In the genomic region with DNA sequence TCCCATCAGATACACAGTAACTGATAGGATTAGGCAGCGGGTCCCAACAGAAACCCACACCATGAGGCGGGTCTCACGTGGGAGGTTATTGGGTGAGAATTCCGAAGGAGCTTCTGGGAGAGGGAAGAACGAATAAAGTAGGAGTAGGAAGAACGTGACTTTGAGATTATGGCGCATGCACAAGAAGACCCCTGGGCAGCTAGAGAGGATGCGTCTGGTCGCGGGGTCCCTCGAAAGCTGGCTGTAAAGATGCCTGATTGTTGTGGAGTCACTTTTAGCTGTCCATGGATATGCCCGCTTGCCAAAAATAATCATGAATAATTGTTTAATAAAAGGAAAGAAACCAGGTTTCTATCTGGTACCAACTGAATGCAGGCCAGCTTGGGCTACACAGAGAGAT, we compare ENCODE assay signal across 27 mouse cellular contexts. TPM values are rescaled to one million over a fixed set of nuclear protein-coding genes. Genes with fewer than 3 reads are reported as not detected.
DNase-seq lines count a peak whose midpoint lies in the region; TF ChIP-seq lines count a peak whose summit lies in the region.
"Had no signal": no experiment of that assay in that cellular context is flagged by ENCODE, and none has a peak within 500 bp of the region (broad histone marks: within the 10 kb centered on the region; RNA-seq: fewer than 3 reads in every experiment).

No protein-coding gene starts in this region.

- DNase-seq in heart, embryonic 10.5 days (ENCODE audit: low spot score) = peak; percentile 59
- DNase-seq in heart, postnatal 14 days = no peak
- no peak for DNase-seq in testis, postnatal 10 days (ENCODE audit: low spot score)
- DNase-seq in ZHBTc4 (ENCODE audit: low read depth, low spot score) = peak; percentile 25
- no peak for DNase-seq in retina, postnatal 1 day
- DNase-seq in urinary bladder, adult 2 months (ENCODE audit: low spot score) = no peak
- DNase-seq: adrenal gland, adult 8-10 months; adrenal gland, postnatal 14 days; adrenal gland, postnatal 36 days; B cell, adult 2 months; cerebellum, adult 11-12 months; cerebellum, adult 2 months; cerebellum, adult 9-10 months; cerebellum, postnatal 10 days; cerebellum, postnatal 25 days; forebrain, postnatal 0 days had no signal

- intact Hi-C loops in heart, postnatal 14 days (cut with DNase I) = no loop called here

- TF ChIP-seq POLR2A in testis, adult 2 months (IDR thresholded peaks at IDR 0.05; ENCODE audit: control insufficient read depth, low read depth, low read length) = no peak; the same call in 1 of the 2 replicates

- H3K27me3 ChIP-seq in heart, embryonic 10.5 days (ENCODE audit: insufficient read depth, poor library complexity, severe bottlenecking) = no peaks in the 10 kb centered on the region
- no peaks in the 10 kb centered on the region for H3K27me3 ChIP-seq in testis, adult 2 months (ENCODE audit: control insufficient read depth, insufficient read depth, low read length)
- H3K27me3 ChIP-seq: embryonic facial prominence, embryonic 12.5 days; forebrain, embryonic 13.5 days; forebrain, embryonic 15.5 days had no signal

- H3K36me3 ChIP-seq in heart, embryonic 10.5 days = no peaks in the 10 kb centered on the region
- no peaks in the 10 kb centered on the region for H3K36me3 ChIP-seq in testis, adult 2 months (ENCODE audit: control insufficient read depth, insufficient read depth, low read length)
- H3K36me3 ChIP-seq: embryonic facial prominence, embryonic 10.5 days; embryonic facial prominence, embryonic 12.5 days; forebrain, embryonic 15.5 days had no signal

- no peaks in the 10 kb centered on the region for H3K4me1 ChIP-seq in heart, embryonic 10.5 days
- H3K4me1 ChIP-seq in testis, adult 2 months (ENCODE audit: control insufficient read depth, insufficient read depth, low read length) = peaks cover 12% of the 10 kb centered on the region
- H3K4me1 ChIP-seq: embryonic facial prominence, embryonic 10.5 days; embryonic facial prominence, embryonic 12.5 days; forebrain, embryonic 13.5 days; forebrain, embryonic 15.5 days had no signal

- no peak overlapping the region for H3K4me3 ChIP-seq in heart, embryonic 10.5 days
- peak overlapping the region; percentile 85 for H3K4me3 ChIP-seq in testis, adult 2 months (ENCODE audit: control insufficient read depth, low read depth, low read length)
- H3K4me3 ChIP-seq: embryonic facial prominence, embryonic 10.5 days; embryonic facial prominence, embryonic 12.5 days; forebrain, embryonic 13.5 days; forebrain, embryonic 15.5 days had no signal

- no peak for TF ChIP-seq CTCF in testis, adult 2 months (IDR thresholded peaks at IDR 0.05; ENCODE audit: control insufficient read depth, insufficient read depth, insufficient replicate concordance, low read depth, low read length)

- 86% methylated on average over 12 of the region's 12 CpGs for WGBS in heart, embryonic 10.5 days

- no peaks in the 10 kb centered on the region for H3K9me3 ChIP-seq in heart, embryonic 10.5 days
- H3K9me3 ChIP-seq: embryonic facial prominence, embryonic 10.5 days; embryonic facial prominence, embryonic 12.5 days; forebrain, embryonic 13.5 days; forebrain, embryonic 15.5 days had no signal

- no peak overlapping the region for H3K27ac ChIP-seq in heart, embryonic 10.5 days
- H3K27ac ChIP-seq in testis, adult 2 months (ENCODE audit: control insufficient read depth, insufficient read depth, low read depth, low read length) = no peak overlapping the region
- H3K27ac ChIP-seq: embryonic facial prominence, embryonic 10.5 days; embryonic facial prominence, embryonic 12.5 days; forebrain, embryonic 13.5 days; forebrain, embryonic 15.5 days had no signal

RNA-seq across cellular contexts. Expression of a gene that starts 15.7 kb away (rescaled TPM):
- 0.14 TPM in 1 of 2 replicates, not detected in the other for polyA plus RNA-seq in heart, embryonic 10.5 days (2016; fragmentation: Nextera tagmentation; extraction: Ambion mirVana)
- not detected for total RNA-seq in heart, postnatal 14 days (2021)
- not detected in 2 replicates for polyA plus RNA-seq in testis, adult 2 months (2012; rRNA removed)
- not detected in 2 replicates for polyA plus RNA-seq in urinary bladder, adult 2 months (2012; rRNA removed)
- total RNA-seq: adrenal gland, adult 8-10 months; adrenal gland, postnatal 14 days; adrenal gland, postnatal 36 days; CH12.LX; ES-E14; forebrain, postnatal 0 days; MEL had no signal
- polyA plus RNA-seq: CD4-positive, CD25-positive, alpha-beta regulatory T cell, adult 4 months; cerebellum, adult 2 months; cortical plate, adult 2 months; embryonic facial prominence, embryonic 10.5 days; embryonic facial prominence, embryonic 12.5 days; forebrain, embryonic 13.5 days; forebrain, embryonic 15.5 days; forebrain, postnatal 0 days had no signal

RNA-seq across cellular contexts. Expression of a gene that starts 23.5 kb away (rescaled TPM):
- 0.10 TPM in 1 of 2 replicates, not detected in the other for polyA plus RNA-seq in heart, embryonic 10.5 days (2016; fragmentation: Nextera tagmentation; extraction: Ambion mirVana)
- not detected for total RNA-seq in heart, postnatal 14 days (2021)
- 0.08 TPM in 1 of 2 replicates, not detected in the other for polyA plus RNA-seq in testis, adult 2 months (2012; rRNA removed)
- polyA plus RNA-seq in urinary bladder, adult 2 months (2012; rRNA removed) = not detected in 2 replicates
- total RNA-seq: adrenal gland, adult 8-10 months; adrenal gland, postnatal 14 days; adrenal gland, postnatal 36 days; CH12.LX; ES-E14; MEL had no signal
- polyA plus RNA-seq: CD4-positive, CD25-positive, alpha-beta regulatory T cell, adult 4 months; cerebellum, adult 2 months; cortical plate, adult 2 months; embryonic facial prominence, embryonic 10.5 days; forebrain, embryonic 11.5 days; forebrain, embryonic 13.5 days had no signal

RNA-seq across cellular contexts. Expression of a gene that starts 33.2 kb away (rescaled TPM):
- polyA plus RNA-seq in heart, embryonic 10.5 days (2016; fragmentation: Nextera tagmentation; extraction: Ambion mirVana) = not detected in 2 replicates
- not detected for total RNA-seq in heart, postnatal 14 days (2021)
- polyA plus RNA-seq in testis, adult 2 months (2012; rRNA removed) = 0.10 TPM in 1 of 2 replicates, not detected in the other
- 0.30 TPM in 1 of 2 replicates, not detected in the other for polyA plus RNA-seq in urinary bladder, adult 2 months (2012; rRNA removed)
- total RNA-seq: adrenal gland, adult 8-10 months; adrenal gland, postnatal 14 days; adrenal gland, postnatal 36 days; CH12.LX; forebrain, postnatal 0 days; MEL had no signal
- polyA plus RNA-seq: CD4-positive, CD25-positive, alpha-beta regulatory T cell, adult 4 months; embryonic facial prominence, embryonic 10.5 days; forebrain, embryonic 11.5 days; forebrain, embryonic 13.5 days; forebrain, embryonic 15.5 days; forebrain, postnatal 0 days had no signal

RNA-seq across cellular contexts. Expression of a gene that starts 46.4 kb away (rescaled TPM):
- polyA plus RNA-seq in heart, embryonic 10.5 days (2016; fragmentation: Nextera tagmentation; extraction: Ambion mirVana) = not detected in 2 replicates
- under 1 TPM; 0.19 to 0.20 TPM for total RNA-seq in heart, postnatal 14 days (2021)
- polyA plus RNA-seq in testis, adult 2 months (2012; rRNA removed) = not detected in 2 replicates
- not detected in 2 replicates for polyA plus RNA-seq in urinary bladder, adult 2 months (2012; rRNA removed)
- total RNA-seq: adrenal gland, adult 8-10 months; adrenal gland, postnatal 14 days; adrenal gland, postnatal 36 days; CH12.LX; forebrain, postnatal 0 days; MEL had no signal
- polyA plus RNA-seq: cerebellum, adult 2 months; cortical plate, adult 2 months; embryonic facial prominence, embryonic 10.5 days; embryonic facial prominence, embryonic 12.5 days; forebrain, embryonic 11.5 days; forebrain, embryonic 13.5 days; forebrain, embryonic 15.5 days had no signal

Comparison
In these comparisons a context has a peak if more than half of its experiments do, and no peak if none do; other contexts are left out.
1. DNase-seq: peak in heart, embryonic 10.5 days (single experiment) and ZHBTc4 (single experiment); none in heart, postnatal 14 days (0 of 2), testis, postnatal 10 days (single experiment), retina, postnatal 1 day (single experiment) and urinary bladder, adult 2 months (single experiment).